Mouse (Mus musculus): ENCODE measurements around the gene Nectin4. TPM values are rescaled to one million over a fixed set of nuclear protein-coding genes. Genes with fewer than 3 reads are reported as not detected.

The Nectin4 gene
- polyA plus RNA-seq, 1 experiment from 2014 or later: 0.07 TPM

- no peaks in the 10 kb centered on the region for H3K9me3 ChIP-seq (replicated peaks)
- H3K36me3 ChIP-seq (replicated peaks): peaks cover 24% of the 10 kb centered on the region
- peak overlapping the region; percentile 86 for H3K4me3 ChIP-seq (replicated peaks)
- H3K4me1 ChIP-seq (replicated peaks): peaks cover 24% of the 10 kb centered on the region
- peak overlapping the region; percentile 75 for H3K4me2 ChIP-seq
- peaks cover 11% of the 10 kb centered on the region; the same call in 1 of the 2 replicates for H3K27me3 ChIP-seq
- H3K27ac ChIP-seq (replicated peaks): peak overlapping the region; percentile 80
- no peak for ATAC-seq (ENCODE audit: insufficient read depth)
- WGBS (ENCODE audit: insufficient replicate concordance): 1% methylated on average over 20 of the region's 20 CpGs
- peak overlapping the region; percentile 90 for H3K9ac ChIP-seq
These were observed 42.1 kb downstream of the Nectin4 start for GRCm38 (mm10) chr1:171412001-171412441.

- peaks cover 11% of the 10 kb centered on the region; the same call in 1 of the 2 replicates for H3K27me3 ChIP-seq
- 0 out of 2 replicates have a peak overlapping the region, but pooled peaks have one; percentile 90 for H3K9ac ChIP-seq
- ATAC-seq (ENCODE audit: insufficient read depth): no peak
- H3K27ac ChIP-seq (replicated peaks): no peak overlapping the region
- peak overlapping the region; percentile 75 for H3K4me2 ChIP-seq
- H3K36me3 ChIP-seq (replicated peaks): peaks cover 24% of the 10 kb centered on the region
- H3K4me1 ChIP-seq (replicated peaks): peaks cover 24% of the 10 kb centered on the region
- H3K4me3 ChIP-seq (replicated peaks): peak overlapping the region; percentile 86
- 60% methylated on average over 3 of the region's 3 CpGs for WGBS (ENCODE audit: insufficient replicate concordance)
- no peaks in the 10 kb centered on the region for H3K9me3 ChIP-seq (replicated peaks)
These were observed 42.5 kb downstream of the Nectin4 start for GRCm38 (mm10) chr1:171412446-171412845.

GRCm38 (mm10) chr1:171413608-171414007 is 43.7 kb downstream of the Nectin4 start:
- no peak for ATAC-seq (ENCODE audit: insufficient read depth)
- Histone ChIP-seq H3K9ac (no peak overlapping the region), H3K4me3 (replicated peaks) (no peak overlapping the region), H3K9me3 (replicated peaks) (no peaks in the 10 kb centered on the region), H3K36me3 (replicated peaks) (peaks cover 32% of the 10 kb centered on the region), H3K4me1 (replicated peaks) (peaks cover 24% of the 10 kb centered on the region), H3K27me3 (peaks cover 10% of the 10 kb centered on the region; the same call in 1 of the 2 replicates), H3K4me2 (no peak overlapping the region), H3K27ac (replicated peaks) (no peak overlapping the region)
- WGBS (ENCODE audit: insufficient replicate concordance): 74% methylated on average over 8 of the region's 8 CpGs

- Histone ChIP-seq H3K4me3 (replicated peaks) (no peak within 1 kb of the TSS), H3K9ac (no peak within 1 kb of the TSS), H3K9me3 (replicated peaks) (no peaks in the 10 kb centered on the region), H3K4me2 (no peak within 1 kb of the TSS), H3K27me3 (no peaks in the 10 kb centered on the region), H3K4me1 (replicated peaks) (peaks cover 18% of the 10 kb centered on the region), H3K36me3 (replicated peaks) (peaks cover 50% of the 10 kb centered on the region), H3K27ac (replicated peaks) (no peak within 1 kb of the TSS)
- 75% methylated on average over 5 of the region's 5 CpGs for WGBS (ENCODE audit: insufficient replicate concordance)
- ATAC-seq (ENCODE audit: insufficient read depth): no peak
These were observed 48.8 kb downstream of the Nectin4 start, which contains the start of gene Tstd1 for GRCm38 (mm10) chr1:171418660-171419059. Gene Tstd1 (plus strand): TSS chr1:171418872.

GRCm38 (mm10) chr1:171419291-171419882 is 49.5 kb downstream of the Nectin4 start:
- WGBS (ENCODE audit: insufficient replicate concordance): 75% methylated on average over 12 of the region's 12 CpGs
- H3K27ac ChIP-seq (replicated peaks): no peak overlapping the region

GRCm38 (mm10) chr1:171419905-171420304 is 50.0 kb downstream of the Nectin4 start:
- H3K4me1 ChIP-seq (replicated peaks): peaks cover 8% of the 10 kb centered on the region; the same call in 1 of the 2 replicates
- H3K9me3 ChIP-seq (replicated peaks): no peaks in the 10 kb centered on the region
- no peak overlapping the region for H3K27ac ChIP-seq (replicated peaks)
- H3K4me2 ChIP-seq: no peak overlapping the region
- peaks cover 50% of the 10 kb centered on the region for H3K36me3 ChIP-seq (replicated peaks)
- H3K9ac ChIP-seq: no peak overlapping the region
- 72% methylated on average over 5 of the region's 5 CpGs for WGBS (ENCODE audit: insufficient replicate concordance)
- H3K27me3 ChIP-seq: no peaks in the 10 kb centered on the region
- ATAC-seq (ENCODE audit: insufficient read depth): no peak
- H3K4me3 ChIP-seq (replicated peaks): no peak overlapping the region

More at GRCm38 (mm10) chr1:171419291-171419882, 49.5 kb downstream of the Nectin4 start:
- Histone ChIP-seq H3K4me3 (replicated peaks) (no peak overlapping the region), H3K9me3 (replicated peaks) (no peaks in the 10 kb centered on the region), H3K27me3 (no peaks in the 10 kb centered on the region), H3K36me3 (replicated peaks) (peaks cover 50% of the 10 kb centered on the region), H3K9ac (no peak overlapping the region), H3K4me2 (no peak overlapping the region), H3K4me1 (replicated peaks) (peaks cover 11% of the 10 kb centered on the region)
- ATAC-seq (ENCODE audit: insufficient read depth): no peak

- no peaks in the 10 kb centered on the region for H3K9me3 ChIP-seq (replicated peaks)
- peaks cover 26% of the 10 kb centered on the region for H3K36me3 ChIP-seq (replicated peaks)
- H3K4me1 ChIP-seq (replicated peaks): peaks cover 8% of the 10 kb centered on the region; the same call in 1 of the 2 replicates
- no peak overlapping the region for H3K4me3 ChIP-seq (replicated peaks)
- H3K9ac ChIP-seq: no peak overlapping the region
- ATAC-seq (ENCODE audit: insufficient read depth): no peak; the same call in 1 of the 2 replicates
- no peaks in the 10 kb centered on the region for H3K27me3 ChIP-seq
- no peak overlapping the region for H3K27ac ChIP-seq (replicated peaks)
- WGBS (ENCODE audit: insufficient replicate concordance): 65% methylated on average over 8 of the region's 8 CpGs
- no peak overlapping the region for H3K4me2 ChIP-seq
These were observed 52.7 kb downstream of the Nectin4 start for GRCm38 (mm10) chr1:171422504-171423095.

- Histone ChIP-seq H3K27ac (replicated peaks) (no peak overlapping the region), H3K36me3 (replicated peaks) (peaks cover 9% of the 10 kb centered on the region; the same call in 1 of the 2 replicates), H3K9me3 (replicated peaks) (no peaks in the 10 kb centered on the region), H3K27me3 (no peaks in the 10 kb centered on the region), H3K4me1 (replicated peaks) (peaks cover 8% of the 10 kb centered on the region; the same call in 1 of the 2 replicates), H3K9ac (no peak overlapping the region), H3K4me3 (replicated peaks) (0 out of 2 replicates have a peak overlapping the region, but pooled peaks have one; percentile 5), H3K4me2 (peak overlapping the region; percentile 19)
- 51% methylated on average over 5 of the region's 5 CpGs for WGBS (ENCODE audit: insufficient replicate concordance)
- 0 out of 2 replicates have a peak, but pooled peaks have one; percentile 35 for ATAC-seq (ENCODE audit: insufficient read depth)
These were observed 54.7 kb downstream of the Nectin4 start for GRCm38 (mm10) chr1:171424638-171425037.

- 0 out of 2 replicates have a peak overlapping the region, but pooled peaks have one; percentile 5 for H3K4me3 ChIP-seq (replicated peaks)
- H3K9ac ChIP-seq: no peak overlapping the region
- H3K4me1 ChIP-seq (replicated peaks): peaks cover 8% of the 10 kb centered on the region; the same call in 1 of the 2 replicates
- 0 out of 2 replicates have a peak, but pooled peaks cover 5% of the 10 kb centered on the region for H3K36me3 ChIP-seq (replicated peaks)
- no peaks in the 10 kb centered on the region for H3K27me3 ChIP-seq
- WGBS (ENCODE audit: insufficient replicate concordance): 56% methylated on average over 4 of the region's 4 CpGs
- H3K4me2 ChIP-seq: peak overlapping the region; percentile 19
- no peaks in the 10 kb centered on the region for H3K9me3 ChIP-seq (replicated peaks)
- H3K27ac ChIP-seq (replicated peaks): peak overlapping the region; percentile 14; the same call in 1 of the 2 replicates
- ATAC-seq (ENCODE audit: insufficient read depth): peak; percentile 52; the same call in 1 of the 2 replicates
These were observed 55.2 kb downstream of the Nectin4 start for GRCm38 (mm10) chr1:171425126-171425525.

GRCm38 (mm10) chr1:171432158-171432557 is 62.3 kb downstream of the Nectin4 start:
- Histone ChIP-seq H3K9me3 (replicated peaks) (no peaks in the 10 kb centered on the region), H3K9ac (no peak overlapping the region), H3K4me1 (replicated peaks) (peaks cover 9% of the 10 kb centered on the region), H3K27me3 (peaks cover 11% of the 10 kb centered on the region), H3K36me3 (replicated peaks) (no peaks in the 10 kb centered on the region), H3K27ac (replicated peaks) (no peak overlapping the region), H3K4me2 (no peak overlapping the region), H3K4me3 (replicated peaks) (no peak overlapping the region)
- ATAC-seq (ENCODE audit: insufficient read depth): no peak
- WGBS (ENCODE audit: insufficient replicate concordance): 54% methylated on average over 5 of the region's 5 CpGs

GRCm38 (mm10) chr1:171435288-171435814 is 65.5 kb downstream of the Nectin4 start:
- WGBS (ENCODE audit: insufficient replicate concordance): 45% methylated on average over 7 of the region's 7 CpGs
- no peak for ATAC-seq (ENCODE audit: insufficient read depth)
- Histone ChIP-seq H3K4me2 (no peak overlapping the region), H3K36me3 (replicated peaks) (no peaks in the 10 kb centered on the region), H3K4me3 (replicated peaks) (no peak overlapping the region), H3K9me3 (replicated peaks) (no peaks in the 10 kb centered on the region), H3K4me1 (replicated peaks) (peaks cover 20% of the 10 kb centered on the region), H3K27me3 (peaks cover 42% of the 10 kb centered on the region), H3K9ac (no peak overlapping the region), H3K27ac (replicated peaks) (no peak overlapping the region)

Data from liver, embryonic 15.5 days (tissue).